Mouse (Mus musculus): ENCODE measurements around the gene Wnt7a.

Gene Wnt7a

GRCm38 (mm10) chr6:91410961-91411368 is at the start of gene Wnt7a:
TSS of gene Wnt7a (minus strand) at chr6:91411363.
- peak; percentile 28 for DNase-seq

- no peak for DNase-seq
These were observed 48.3 kb upstream of the Wnt7a start for GRCm38 (mm10) chr6:91459471-91459870.

DNA sequence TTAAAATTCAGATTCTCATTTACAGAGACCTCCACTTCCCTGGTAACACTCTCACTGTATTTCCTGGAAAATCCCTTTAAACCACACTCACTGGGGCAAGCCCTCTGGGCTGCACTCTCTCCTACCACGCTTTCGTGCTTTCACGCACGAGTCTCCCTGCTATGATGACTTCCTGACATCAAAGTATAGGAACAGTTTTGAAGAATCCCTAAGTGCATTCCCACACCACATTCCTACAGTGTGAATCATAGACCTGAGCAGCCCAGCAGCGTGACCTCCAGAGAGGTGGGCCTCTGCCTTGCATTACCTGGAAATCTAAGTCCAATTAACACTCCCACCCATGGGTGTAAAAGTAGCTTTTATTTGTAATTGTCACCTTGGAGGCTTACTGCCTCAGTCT is 43.4 kb upstream of the Wnt7a start:
- no peak for DNase-seq

DNA sequence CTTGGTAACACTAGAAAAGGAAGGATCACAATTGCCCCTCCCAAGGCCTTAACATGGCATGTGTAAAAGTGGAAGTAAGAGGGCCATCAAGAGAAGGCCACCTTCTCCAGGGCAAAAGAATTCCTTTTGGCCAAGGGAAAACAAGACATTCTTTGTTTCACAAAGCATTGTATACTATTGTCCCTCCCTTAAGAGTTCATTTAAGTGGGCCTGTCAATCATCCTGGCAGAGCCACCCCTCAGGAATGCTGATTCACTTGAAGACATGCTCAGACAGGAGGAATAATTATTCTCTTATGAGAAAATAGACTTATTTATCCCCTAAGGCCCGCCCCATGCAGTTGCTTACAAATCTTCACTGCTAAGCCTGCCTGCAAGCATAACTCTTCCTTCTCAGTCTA is 40.9 kb upstream of the Wnt7a start:
- no peak for DNase-seq

GRCm38 (mm10) chr6:91449472-91450225 is 38.5 kb upstream of the Wnt7a start:
- DNase-seq, result no peak

- DNase-seq, result no peak
These were observed 34.2 kb upstream of the Wnt7a start for GRCm38 (mm10) chr6:91445316-91445715.

- no peak for DNase-seq
These were observed 30.0 kb upstream of the Wnt7a start for GRCm38 (mm10) chr6:91441145-91441662.

DNA sequence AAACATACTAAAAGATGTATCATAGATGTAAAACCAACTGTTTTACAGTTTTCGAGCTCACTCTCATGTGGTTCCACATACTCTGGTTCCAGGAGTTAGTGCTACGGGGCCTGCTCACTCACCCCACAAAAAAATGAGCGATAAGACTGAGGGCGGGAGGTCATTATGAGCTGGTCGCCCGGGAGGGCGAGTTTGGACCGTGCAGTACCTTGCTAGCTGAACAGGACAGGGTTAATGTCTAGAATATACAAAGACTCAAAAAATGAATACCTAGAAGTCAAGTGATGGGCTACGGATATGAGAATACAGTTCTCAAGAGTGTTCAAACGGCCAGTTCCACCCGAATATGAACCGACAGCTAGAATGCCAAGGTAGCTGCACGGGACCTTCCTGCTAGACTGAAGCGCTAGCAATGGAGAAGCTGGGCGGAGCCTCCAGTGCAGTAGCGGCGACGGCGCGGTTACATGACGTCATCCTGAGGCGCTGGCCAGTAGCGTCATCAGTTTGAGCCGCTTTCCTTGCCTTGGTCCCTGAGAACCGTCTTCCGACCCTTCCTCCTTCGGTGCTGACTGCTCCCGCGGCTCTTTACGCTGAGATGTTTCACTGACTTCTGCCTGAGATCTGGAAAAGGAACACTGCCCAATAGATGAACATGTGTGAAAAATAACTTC is 29.4 kb upstream of the Wnt7a start:
- DNase-seq, result peak; percentile 96

- DNase-seq, result no peak
These were observed 13.0 kb upstream of the Wnt7a start for GRCm38 (mm10) chr6:91424151-91424550.

GRCm38 (mm10) chr6:91421629-91422028 is 10.5 kb upstream of the Wnt7a start:
- no peak for DNase-seq

- no peak for DNase-seq
These were observed 6.2 kb upstream of the Wnt7a start for GRCm38 (mm10) chr6:91417291-91417845.

- DNase-seq, result no peak
These were observed 5.0 kb upstream of the Wnt7a start for GRCm38 (mm10) chr6:91416146-91416545.

- DNase-seq, result peak; percentile 40
These were observed 3.7 kb upstream of the Wnt7a start for GRCm38 (mm10) chr6:91414890-91415289.

- DNase-seq, result peak; percentile 80
These were observed 312 bp upstream of the Wnt7a start for GRCm38 (mm10) chr6:91411369-91411981.

DNA sequence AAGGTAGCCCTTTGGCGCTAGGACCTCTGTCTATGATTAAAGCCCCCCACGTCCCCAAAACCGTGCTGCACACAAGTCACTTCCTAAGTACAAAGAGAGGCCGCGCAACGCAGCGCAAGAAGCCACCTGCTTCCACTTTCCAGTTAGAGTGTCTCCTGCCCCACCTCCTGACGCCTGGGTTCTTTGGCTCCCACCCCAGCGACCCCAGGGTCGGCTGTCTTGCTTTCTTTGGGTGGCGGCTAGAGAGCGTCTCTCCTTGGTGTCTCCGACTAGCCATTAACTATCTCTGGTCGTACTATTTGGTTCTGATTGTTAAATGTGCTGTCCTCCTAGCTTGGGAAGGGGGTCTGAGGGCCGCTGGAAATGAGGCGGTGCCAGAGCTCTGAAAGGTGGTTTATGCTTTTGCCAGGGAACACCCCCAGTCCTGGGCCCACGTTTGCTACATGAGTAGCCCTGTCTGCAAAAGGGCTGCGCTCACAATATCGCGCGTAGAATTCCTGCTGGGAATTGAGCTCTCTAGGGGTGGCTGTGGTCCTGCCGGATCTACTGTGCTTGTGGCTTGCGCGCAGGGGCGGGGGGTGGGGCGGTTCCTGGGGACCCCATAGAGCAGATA is 889 bp downstream of the Wnt7a start:
- DNase-seq, result no peak

DNA sequence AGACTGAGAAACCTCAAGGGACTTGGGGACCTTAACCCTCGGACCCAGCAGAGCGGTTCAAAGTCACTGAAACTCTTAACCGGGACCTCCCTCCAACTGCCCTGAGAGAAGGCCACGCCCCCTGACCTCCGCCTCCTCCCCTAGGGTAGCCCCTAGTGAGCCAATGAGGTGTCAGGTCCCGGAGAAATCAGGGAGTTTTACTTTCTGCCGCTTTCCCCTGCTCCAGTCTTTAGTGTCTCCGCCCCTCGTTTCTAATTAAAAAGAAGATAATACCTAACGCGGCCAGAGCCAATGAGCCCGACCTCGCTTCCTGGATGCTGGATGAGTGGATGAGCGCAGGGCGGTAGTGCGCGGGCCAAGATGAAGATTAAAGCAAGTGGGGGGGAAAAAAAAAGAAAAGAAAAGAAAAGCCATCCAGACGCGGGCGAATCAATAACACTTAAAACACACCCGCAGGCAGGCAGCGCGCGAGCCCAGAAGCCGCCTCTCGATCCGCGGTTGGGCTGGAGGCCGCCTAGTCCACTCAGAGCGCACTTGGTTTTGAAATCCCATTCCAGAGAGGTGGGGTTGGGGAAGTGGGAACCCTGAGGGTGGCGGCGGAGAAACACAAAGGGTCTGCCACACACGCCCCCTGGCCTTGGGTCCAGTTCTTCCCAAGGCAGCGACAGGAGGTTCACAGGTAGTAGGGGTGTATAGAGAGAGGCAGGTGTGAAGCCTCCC is 1.6 kb downstream of the Wnt7a start:
- no peak for DNase-seq

GRCm38 (mm10) chr6:91408616-91409015 is 2.5 kb downstream of the Wnt7a start:
- peak; percentile 32 for DNase-seq

DNA sequence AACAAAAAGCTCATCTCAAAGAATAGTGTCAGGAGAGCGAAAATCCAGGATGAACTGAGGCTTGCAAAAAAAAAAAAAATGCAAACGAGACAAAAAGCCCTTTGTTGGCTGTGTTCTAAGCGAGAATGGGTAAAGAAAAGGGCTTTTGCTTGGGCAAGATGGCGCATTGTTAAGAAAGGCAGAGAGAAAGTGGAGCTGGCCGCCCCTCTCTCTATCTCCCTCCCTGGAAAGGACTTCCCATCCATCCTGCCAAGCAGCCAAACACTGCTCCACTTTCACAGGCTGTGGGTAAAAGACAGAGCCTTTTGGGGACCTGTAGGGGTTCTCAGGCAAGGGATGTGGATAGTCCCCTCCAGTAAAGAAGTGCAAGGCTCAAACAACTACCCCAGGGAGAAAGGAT is 9.6 kb downstream of the Wnt7a start:
- no peak for DNase-seq

- DNase-seq, result no peak
These were observed 10.6 kb downstream of the Wnt7a start for GRCm38 (mm10) chr6:91400514-91400913.

DNA sequence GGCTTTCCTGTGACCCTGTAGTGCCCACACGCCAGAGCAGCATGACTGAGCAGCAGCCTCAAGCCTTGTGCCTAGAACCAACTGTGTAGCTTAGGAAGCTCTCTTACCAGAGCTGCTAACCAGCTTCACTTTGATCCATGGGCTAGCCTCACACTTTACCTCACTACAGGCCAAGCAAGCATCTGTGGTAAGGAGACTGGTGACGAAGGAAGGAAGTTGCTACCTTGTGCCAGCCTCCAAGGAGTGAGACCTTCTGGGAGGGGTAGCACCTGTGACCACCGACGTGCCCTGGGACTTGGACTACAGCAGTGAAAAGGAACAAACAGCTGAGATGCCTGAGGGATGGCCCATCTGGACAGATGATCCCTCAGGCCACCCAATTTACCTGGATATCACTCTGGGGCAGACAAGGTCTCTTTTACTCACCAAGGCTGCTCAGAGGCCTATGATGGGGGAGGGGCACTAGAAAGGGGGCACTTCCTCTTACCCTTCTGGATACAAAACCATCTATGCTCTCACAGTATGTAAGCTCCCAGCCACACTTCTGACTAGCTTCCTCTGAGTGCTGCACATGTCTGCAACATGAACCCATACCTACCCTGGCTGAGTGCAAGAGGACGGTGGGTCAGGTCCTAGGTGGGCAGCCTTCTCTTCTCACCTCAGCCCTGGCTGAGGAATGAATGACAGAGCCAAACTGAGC is 18.5 kb downstream of the Wnt7a start:
- no peak for DNase-seq

DNA sequence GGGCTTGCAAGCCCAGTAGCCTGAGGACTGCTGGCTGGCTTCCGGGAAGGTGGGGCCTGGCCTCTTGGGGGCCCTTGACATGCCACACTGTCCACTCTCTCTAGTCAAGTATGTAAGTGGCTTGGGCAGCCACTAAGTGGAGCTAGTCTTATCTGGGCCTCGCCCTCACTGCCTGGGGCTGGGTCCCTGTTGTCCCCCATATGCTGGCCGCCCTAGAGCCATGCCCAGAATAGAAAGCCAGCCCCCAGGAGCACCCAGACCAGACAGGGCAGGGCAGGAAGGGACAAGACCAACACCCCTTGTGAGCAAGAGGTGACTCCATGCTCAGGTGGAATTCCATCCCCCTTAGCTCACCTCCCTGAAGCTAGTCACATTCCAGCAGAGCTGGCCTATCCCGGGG is 22.0 kb downstream of the Wnt7a start:
- no peak for DNase-seq

GRCm38 (mm10) chr6:91384415-91384814 is 26.7 kb downstream of the Wnt7a start:
- no peak for DNase-seq
